Mouse (Mus musculus): ENCODE data around the gene Hist2h3c2.
A peak's percentile ranks its signal among the peaks of the same experiment; 100 is the strongest.
"Not testable (repeated sequence)": the region's sequence is repeated elsewhere in the genome, so short reads cannot be mapped to it uniquely, and the experiment has no call there.

DNA sequence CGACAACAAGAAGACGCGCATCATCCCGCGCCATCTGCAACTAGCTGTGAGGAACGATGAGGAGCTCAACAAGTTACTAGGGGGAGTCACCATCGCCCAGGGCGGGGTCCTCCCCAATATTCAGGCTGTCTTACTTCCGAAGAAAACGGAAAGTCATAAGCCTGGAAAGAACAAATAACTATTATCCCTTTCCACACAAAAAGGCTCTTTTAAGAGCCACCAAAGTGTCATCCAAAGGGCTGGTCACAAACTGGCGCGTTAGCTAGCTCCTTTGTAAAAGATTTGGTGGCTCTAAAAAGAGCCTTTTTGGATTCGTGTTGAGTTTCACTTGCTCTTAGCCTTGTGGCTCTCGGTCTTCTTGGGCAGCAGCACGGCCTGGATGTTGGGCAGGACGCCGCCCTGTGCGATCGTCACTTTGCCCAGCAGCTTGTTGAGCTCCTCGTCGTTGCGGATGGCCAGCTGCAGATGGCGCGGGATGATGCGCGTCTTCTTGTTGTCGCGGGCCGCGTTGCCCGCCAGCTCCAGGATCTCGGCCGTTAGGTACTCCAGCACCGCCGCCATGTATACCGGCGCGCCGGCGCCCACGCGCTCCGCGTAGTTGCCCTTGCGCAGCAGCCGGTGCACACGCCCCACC, 18.7 kb downstream of the Hist2h3c2 start:
- TF ChIP-seq CTCF (IDR thresholded peaks at IDR 0.05; ENCODE audit: borderline replicate concordance, control insufficient read depth, extremely low read depth, insufficient read depth, low read length, poor library complexity) = not testable (repeated sequence)
- peak; percentile 77 for TF ChIP-seq POLR2A (IDR thresholded peaks at IDR 0.05; ENCODE audit: control insufficient read depth, extremely low read depth, insufficient read depth, low read length, poor library complexity)
